Mouse (Mus musculus): ENCODE measurements around the gene H2-M5. TPM values are rescaled to one million over a fixed set of nuclear protein-coding genes. Genes with fewer than 3 reads are reported as not detected.

H2-M5 gene
- polyA plus RNA-seq, 1 experiment = 0.32 TPM

- 96% methylated on average over 1 of the region's 1 CpGs for WGBS
- H3K4me1 ChIP-seq (replicated peaks; ENCODE audit: control insufficient read depth, insufficient read depth, low read length) = peaks cover 6% of the 10 kb centered on the region
- no peaks in the 10 kb centered on the region for H3K27me3 ChIP-seq (ENCODE audit: control insufficient read depth, insufficient read depth, low read length)
- TF ChIP-seq POLR2A (IDR thresholded peaks at IDR 0.05; ENCODE audit: control insufficient read depth, extremely low read depth, insufficient read depth, low read length, poor library complexity) = no peak
- H3K27ac ChIP-seq (ENCODE audit: control insufficient read depth, insufficient read depth, low read length) = no peak overlapping the region
- H3K4me3 ChIP-seq (ENCODE audit: control insufficient read depth, insufficient read depth, low read length) = no peak overlapping the region
- peaks cover 12% of the 10 kb centered on the region for H3K36me3 ChIP-seq (ENCODE audit: control insufficient read depth, insufficient read depth, low read length)
- no peak for DNase-seq
Measured at GRCm38 (mm10) chr17:36953062-36953461, 36.3 kb downstream of the H2-M5 start.

- TF ChIP-seq CTCF (IDR thresholded peaks at IDR 0.05; ENCODE audit: borderline replicate concordance, control insufficient read depth, extremely low read depth, insufficient read depth, low read length, poor library complexity) (no peak), POLR2A (IDR thresholded peaks at IDR 0.05; ENCODE audit: control insufficient read depth, extremely low read depth, insufficient read depth, low read length, poor library complexity) (no peak)
- 93% methylated on average over 2 of the region's 2 CpGs for WGBS
- Histone ChIP-seq H3K36me3 (ENCODE audit: control insufficient read depth, insufficient read depth, low read length) (peaks cover 12% of the 10 kb centered on the region), H3K4me3 (ENCODE audit: control insufficient read depth, insufficient read depth, low read length) (no peak overlapping the region), H3K27ac (ENCODE audit: control insufficient read depth, insufficient read depth, low read length) (no peak overlapping the region), H3K4me1 (replicated peaks; ENCODE audit: control insufficient read depth, insufficient read depth, low read length) (peaks cover 5% of the 10 kb centered on the region), H3K27me3 (ENCODE audit: control insufficient read depth, insufficient read depth, low read length) (no peaks in the 10 kb centered on the region)
- no peak for DNase-seq
Measured at GRCm38 (mm10) chr17:36952631-36953030, 36.7 kb downstream of the H2-M5 start.

- peak within 1 kb of the TSS; percentile 73 for H3K4me3 ChIP-seq (ENCODE audit: control insufficient read depth, insufficient read depth, low read length)
- peaks cover 7% of the 10 kb centered on the region for H3K4me1 ChIP-seq (replicated peaks; ENCODE audit: control insufficient read depth, insufficient read depth, low read length)
- H3K36me3 ChIP-seq (ENCODE audit: control insufficient read depth, insufficient read depth, low read length) = peaks cover 12% of the 10 kb centered on the region
- peak; percentile 94 for DNase-seq
- H3K27ac ChIP-seq (ENCODE audit: control insufficient read depth, insufficient read depth, low read length) = peak within 1 kb of the TSS; percentile 75
- TF ChIP-seq POLR2A (IDR thresholded peaks at IDR 0.05; ENCODE audit: control insufficient read depth, extremely low read depth, insufficient read depth, low read length, poor library complexity) (peak; percentile 57), CTCF (IDR thresholded peaks at IDR 0.05; ENCODE audit: borderline replicate concordance, control insufficient read depth, extremely low read depth, insufficient read depth, low read length, poor library complexity) (no peak; the same call in 1 of the 2 replicates)
- WGBS = under 1% methylated on average over 36 of the region's 36 CpGs
- peaks cover 4% of the 10 kb centered on the region; the same call in 1 of the 2 replicates for H3K27me3 ChIP-seq (ENCODE audit: control insufficient read depth, insufficient read depth, low read length)
Measured at GRCm38 (mm10) chr17:36950981-36951947, 38.1 kb downstream of the H2-M5 start, which contains the start of gene Ppp1r11. Gene Ppp1r11, minus strand, starts transcription at chr17:36951741.

- H3K27me3 ChIP-seq (ENCODE audit: control insufficient read depth, insufficient read depth, low read length) = peaks cover 4% of the 10 kb centered on the region; the same call in 1 of the 2 replicates
- peaks cover 12% of the 10 kb centered on the region for H3K36me3 ChIP-seq (ENCODE audit: control insufficient read depth, insufficient read depth, low read length)
- TF ChIP-seq CTCF (IDR thresholded peaks at IDR 0.05; ENCODE audit: borderline replicate concordance, control insufficient read depth, extremely low read depth, insufficient read depth, low read length, poor library complexity) = no peak
- no peak for TF ChIP-seq POLR2A (IDR thresholded peaks at IDR 0.05; ENCODE audit: control insufficient read depth, extremely low read depth, insufficient read depth, low read length, poor library complexity)
- H3K4me3 ChIP-seq (ENCODE audit: control insufficient read depth, insufficient read depth, low read length) = no peak overlapping the region
- 96% methylated on average over 8 of the region's 8 CpGs for WGBS
- H3K27ac ChIP-seq (ENCODE audit: control insufficient read depth, insufficient read depth, low read length) = no peak overlapping the region
- H3K4me1 ChIP-seq (replicated peaks; ENCODE audit: control insufficient read depth, insufficient read depth, low read length) = peaks cover 8% of the 10 kb centered on the region
- DNase-seq = no peak
Measured at GRCm38 (mm10) chr17:36949265-36949664, 40.1 kb downstream of the H2-M5 start.

GRCm38 (mm10) chr17:36948286-36948685, 41.1 kb downstream of the H2-M5 start:
- Histone ChIP-seq H3K27ac (ENCODE audit: control insufficient read depth, insufficient read depth, low read length) (no peak overlapping the region), H3K36me3 (ENCODE audit: control insufficient read depth, insufficient read depth, low read length) (peaks cover 12% of the 10 kb centered on the region), H3K27me3 (ENCODE audit: control insufficient read depth, insufficient read depth, low read length) (peaks cover 8% of the 10 kb centered on the region; the same call in 1 of the 2 replicates), H3K4me1 (replicated peaks; ENCODE audit: control insufficient read depth, insufficient read depth, low read length) (peaks cover 18% of the 10 kb centered on the region), H3K4me3 (ENCODE audit: control insufficient read depth, insufficient read depth, low read length) (no peak overlapping the region)
- WGBS = 92% methylated on average over 1 of the region's 1 CpGs
- TF ChIP-seq POLR2A (IDR thresholded peaks at IDR 0.05; ENCODE audit: control insufficient read depth, extremely low read depth, insufficient read depth, low read length, poor library complexity) = no peak
- no peak for TF ChIP-seq CTCF (IDR thresholded peaks at IDR 0.05; ENCODE audit: borderline replicate concordance, control insufficient read depth, extremely low read depth, insufficient read depth, low read length, poor library complexity)
- DNase-seq = no peak

- DNase-seq = peak; percentile 34
- Histone ChIP-seq H3K36me3 (ENCODE audit: control insufficient read depth, insufficient read depth, low read length) (peaks cover 12% of the 10 kb centered on the region), H3K27ac (ENCODE audit: control insufficient read depth, insufficient read depth, low read length) (no peak overlapping the region), H3K4me1 (replicated peaks; ENCODE audit: control insufficient read depth, insufficient read depth, low read length) (peaks cover 29% of the 10 kb centered on the region), H3K4me3 (ENCODE audit: control insufficient read depth, insufficient read depth, low read length) (peak overlapping the region; percentile 18), H3K27me3 (ENCODE audit: control insufficient read depth, insufficient read depth, low read length) (peaks cover 8% of the 10 kb centered on the region; the same call in 1 of the 2 replicates)
- 3% methylated on average over 62 of the region's 62 CpGs for WGBS
- TF ChIP-seq POLR2A (IDR thresholded peaks at IDR 0.05; ENCODE audit: control insufficient read depth, extremely low read depth, insufficient read depth, low read length, poor library complexity) (no peak), CTCF (IDR thresholded peaks at IDR 0.05; ENCODE audit: borderline replicate concordance, control insufficient read depth, extremely low read depth, insufficient read depth, low read length, poor library complexity) (no peak)
Measured at GRCm38 (mm10) chr17:36947051-36947819, 42.1 kb downstream of the H2-M5 start.

All from thymus, adult 2 months (tissue).